In genomic region chr11:27221956-27222355, GRCm38 (mm10) we compare ENCODE assay signal across 27 mouse cellular contexts.
"Had no signal": no experiment of that assay in that cellular context is flagged by ENCODE, and none has a peak within 500 bp of the region (broad histone marks: within the 10 kb centered on the region; RNA-seq: fewer than 3 reads in every experiment).

No protein-coding gene starts in this region.

- H3K4me2 ChIP-seq: heart, embryonic 12.5 days; hindbrain, embryonic 12.5 days; hindbrain, embryonic 14.5 days; intestine, embryonic 15.5 days; limb, embryonic 13.5 days; limb, embryonic 15.5 days; liver, embryonic 13.5 days; liver, embryonic 15.5 days had no signal

- H3K4me3 ChIP-seq: gastrocnemius, adult 2 months; heart, embryonic 10.5 days; heart, embryonic 12.5 days; hindbrain, embryonic 10.5 days; hindbrain, embryonic 12.5 days; intestine, embryonic 15.5 days; limb, embryonic 13.5 days; limb, embryonic 15.5 days; liver, embryonic 13.5 days; liver, embryonic 15.5 days had no signal

- H3K27me3 ChIP-seq: heart, embryonic 12.5 days; hindbrain, embryonic 12.5 days; intestine, embryonic 15.5 days; limb, embryonic 13.5 days; limb, embryonic 15.5 days; liver, embryonic 13.5 days; liver, embryonic 15.5 days had no signal

- H3K9ac ChIP-seq: heart, embryonic 12.5 days; hindbrain, embryonic 12.5 days; hindbrain, embryonic 14.5 days; intestine, embryonic 15.5 days; limb, embryonic 13.5 days; limb, embryonic 15.5 days; liver, embryonic 13.5 days; liver, embryonic 15.5 days had no signal

- ATAC-seq: hindbrain, embryonic 16.5 days; inflammation-experienced regulatory T-cells, adult 6 months; intestine, embryonic 15.5 days; intestine, postnatal 0 days had no signal

- DNase-seq: gastrocnemius, adult 2 months; gastrocnemius, postnatal 10 days; gastrocnemius, postnatal 25 days; heart, adult 18-20 months; heart, postnatal 10 days; heart, postnatal 4 days; kidney, adult 18-20 months; kidney, adult 8-10 months; kidney, postnatal 14 days; kidney, postnatal 36 days; layer of hippocampus, adult 9-11 months; layer of hippocampus, postnatal 36 days; left cerebral cortex, postnatal 4 days; liver, embryonic 13.5 days had no signal

- H3K36me3 ChIP-seq: heart, embryonic 10.5 days; heart, embryonic 12.5 days; hindbrain, embryonic 10.5 days; hindbrain, embryonic 12.5 days; intestine, embryonic 15.5 days; limb, embryonic 13.5 days; limb, embryonic 15.5 days; liver, embryonic 13.5 days; liver, embryonic 15.5 days had no signal

- H3K9me3 ChIP-seq: heart, embryonic 10.5 days; hindbrain, embryonic 10.5 days; hindbrain, embryonic 12.5 days; intestine, embryonic 15.5 days; limb, embryonic 13.5 days; limb, embryonic 15.5 days; liver, embryonic 13.5 days; liver, embryonic 15.5 days had no signal

- H3K27ac ChIP-seq: gastrocnemius, adult 2 months; heart, embryonic 10.5 days; hindbrain, embryonic 10.5 days; hindbrain, embryonic 12.5 days; hindbrain, embryonic 14.5 days; intestine, embryonic 15.5 days; kidney, postnatal 0 days; limb, embryonic 13.5 days; limb, embryonic 15.5 days; liver, embryonic 13.5 days; liver, embryonic 15.5 days had no signal

- H3K4me1 ChIP-seq: heart, embryonic 10.5 days; hindbrain, embryonic 10.5 days; hindbrain, embryonic 12.5 days; intestine, embryonic 15.5 days; limb, embryonic 15.5 days; liver, embryonic 13.5 days; liver, embryonic 15.5 days had no signal
